ENCODE assay signal across 8 mouse cellular contexts in genomic region chr5:28070149-28070827, GRCm38 (mm10). TPM values are rescaled to one million over a fixed set of nuclear protein-coding genes. Genes with fewer than 3 reads are reported as not detected.
DNase-seq lines count a peak whose midpoint lies in the region; ATAC-seq lines count a peak whose summit lies in the region.

No protein-coding gene starts in this region.

- no peak for ATAC-seq in limb, embryonic 11.5 days (ENCODE audit: insufficient number of reproducible peaks, low FRiP score, low TSS enrichment, low read depth)

- peak overlapping the region; percentile 85 for H3K4me3 ChIP-seq in forebrain, embryonic 10.5 days
- H3K4me3 ChIP-seq in limb, embryonic 11.5 days (ENCODE audit: low read depth, low read length) = peak overlapping the region; percentile 85

- H3K4me2 ChIP-seq in limb, embryonic 11.5 days (ENCODE audit: low read depth, severe bottlenecking) = peak overlapping the region; percentile 72

- intact Hi-C loops in left cerebral cortex, postnatal 25 days (cut with DNase I) = loop anchor here (2.0 to 10.0 kb wide), 4 partner anchors 198 to 315 kb away; partner anchors contain the start of genes Htr5a and Paxip1
- intact Hi-C loops in left cerebral cortex, postnatal 4 days (cut with DNase I) = no loop called here

- peak overlapping the region; percentile 82 for H3K9ac ChIP-seq in limb, embryonic 11.5 days (ENCODE audit: low read length)

- H3K4me1 ChIP-seq in forebrain, embryonic 10.5 days = peaks cover 55% of the 10 kb centered on the region
- peaks cover 17% of the 10 kb centered on the region for H3K4me1 ChIP-seq in limb, embryonic 11.5 days (ENCODE audit: control insufficient read depth, insufficient read depth, low read length)

- peaks cover 26% of the 10 kb centered on the region for H3K36me3 ChIP-seq in forebrain, embryonic 10.5 days (replicated peaks)
- H3K36me3 ChIP-seq in limb, embryonic 11.5 days (ENCODE audit: control insufficient read depth, insufficient read depth, low read length) = peaks cover 12% of the 10 kb centered on the region; the same call in 1 of the 2 replicates

- WGBS in forebrain, embryonic 10.5 days = 35% methylated on average over 9 of the region's 9 CpGs
- WGBS in limb, embryonic 11.5 days = 39% methylated on average over 9 of the region's 9 CpGs

- peak; percentile 11 to 18 for DNase-seq in left cerebral cortex, postnatal 25 days (ENCODE audit: low spot score in 2 of 2)
- DNase-seq in left cerebral cortex, postnatal 4 days = no peak
- DNase-seq in adipocyte (ENCODE audit: low spot score) = peak; percentile 83
- DNase-seq in forebrain, embryonic 10.5 days (ENCODE audit: extremely low spot score, low spot score) = no peak
- no peak for DNase-seq in limb, embryonic 11.5 days (ENCODE audit: low spot score)
- peak; percentile 23 for DNase-seq in neural tube, embryonic 10.5 days (ENCODE audit: extremely low spot score, low spot score)
- DNase-seq in cerebellum, postnatal 14 days = no peak
- DNase-seq in kidney, postnatal 25 days = no peak

- peak overlapping the region; percentile 98 for H3K27ac ChIP-seq in forebrain, embryonic 10.5 days
- H3K27ac ChIP-seq in limb, embryonic 11.5 days (replicated peaks; ENCODE audit: low read depth, low read length) = peak overlapping the region; percentile 71

- no peaks in the 10 kb centered on the region for H3K27me3 ChIP-seq in forebrain, embryonic 10.5 days (ENCODE audit: poor library complexity, severe bottlenecking)
- no peaks in the 10 kb centered on the region for H3K27me3 ChIP-seq in limb, embryonic 11.5 days (ENCODE audit: control insufficient read depth, insufficient read depth, low read length)

- H3K9me3 ChIP-seq in forebrain, embryonic 10.5 days = no peaks in the 10 kb centered on the region
- H3K9me3 ChIP-seq in limb, embryonic 11.5 days (ENCODE audit: control insufficient read depth, low read length) = no peaks in the 10 kb centered on the region

RNA-seq across cellular contexts. Expression of gene Insig1, which starts 0.9 kb away (rescaled TPM):
- total RNA-seq in left cerebral cortex, postnatal 25 days (2021) = 10 to 100 TPM; 68.1 to 74.9 TPM
- total RNA-seq in left cerebral cortex, postnatal 4 days (2021) = 100 to 1,000 TPM in 1 of 2 experiments, 10 to 100 TPM in 1; 97.3 to 107 TPM
- 94.2 and 104 TPM in 2 replicates for polyA plus RNA-seq in forebrain, embryonic 10.5 days (2016; fragmentation: Nextera tagmentation; extraction: Ambion mirVana)
- 78.8 and 80.8 TPM in 2 replicates for polyA plus RNA-seq in limb, embryonic 11.5 days (2014; fragmentation: Nextera tagmentation; extraction: Ambion mirVana)

Comparison
In these comparisons a context has a peak if more than half of its experiments do, and no peak if none do; other contexts are left out.
1. DNase-seq: peak in left cerebral cortex, postnatal 25 days (2 of 2), adipocyte (single experiment) and neural tube, embryonic 10.5 days (single experiment); none in left cerebral cortex, postnatal 4 days (single experiment), forebrain, embryonic 10.5 days (single experiment), limb, embryonic 11.5 days (single experiment), cerebellum, postnatal 14 days (0 of 2) and kidney, postnatal 25 days (0 of 2).